10 mouse cellular contexts compared by ENCODE assay signal in the genomic region with DNA sequence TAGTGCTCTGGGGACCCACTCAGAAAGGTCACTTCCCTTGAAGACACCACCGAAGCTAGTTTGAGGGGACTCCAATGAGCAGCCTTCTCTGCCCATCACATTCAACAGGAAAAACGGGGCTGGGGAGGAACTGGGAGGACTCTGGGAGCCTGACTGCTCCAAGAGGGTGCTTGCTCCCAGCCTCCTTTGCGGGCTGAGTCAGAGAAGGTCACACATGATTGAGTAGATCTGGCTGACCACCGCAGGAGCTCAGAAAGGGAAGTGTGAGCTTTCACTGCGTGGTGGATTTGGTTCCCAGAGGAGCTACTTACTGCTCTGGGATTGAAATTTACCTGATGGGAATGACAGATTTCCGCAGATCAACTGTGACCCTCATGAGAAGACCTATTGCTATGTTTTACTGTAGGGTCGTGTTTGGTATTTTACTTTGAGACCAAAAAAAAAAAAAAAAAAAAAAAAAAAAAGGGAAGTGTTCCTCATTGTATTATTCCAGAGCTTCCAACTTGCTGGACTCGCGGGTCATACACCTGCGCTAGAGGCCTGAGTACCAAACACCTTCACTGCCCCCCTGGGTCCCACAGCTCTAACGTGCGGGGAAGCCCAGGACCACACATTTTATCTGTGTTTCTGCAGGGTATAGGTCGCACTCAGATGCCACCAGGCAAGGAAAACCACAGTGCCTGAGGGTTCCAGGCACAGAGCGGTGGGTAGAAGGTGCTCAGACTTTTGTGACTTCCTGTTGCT. TPM values are rescaled to one million over a fixed set of nuclear protein-coding genes. Genes with fewer than 3 reads are reported as not detected.
DNase-seq lines count a peak whose midpoint lies in the region; ATAC-seq lines count a peak whose summit lies in the region.
"Had no signal": no experiment of that assay in that cellular context is flagged by ENCODE, and none has a peak within 500 bp of the region (broad histone marks: within the 10 kb centered on the region; RNA-seq: fewer than 3 reads in every experiment).

No protein-coding gene starts in this region.

- no peak overlapping the region for H3K4me2 ChIP-seq in neural tube, embryonic 15.5 days
- H3K4me2 ChIP-seq: embryonic facial prominence, embryonic 12.5 days had no signal

- DNase-seq in lung, postnatal 36 days = peak; percentile 40
- no peak for DNase-seq in lung, postnatal 25 days (ENCODE audit: low spot score)
- DNase-seq in kidney, postnatal 25 days = peak; percentile 56 to 81
- DNase-seq in thymus, postnatal 14 days = peak; percentile 78
- no peak for DNase-seq in frontal cortex, postnatal 25 days (ENCODE audit: low spot score in 2 of 2)
- DNase-seq in layer of hippocampus, postnatal 14 days (ENCODE audit: low spot score in 2 of 2) = no peak

- H3K27ac ChIP-seq in neural tube, embryonic 15.5 days (replicated peaks) = no peak overlapping the region
- H3K27ac ChIP-seq: embryonic facial prominence, embryonic 12.5 days had no signal

- 80% methylated on average over 14 of the region's 14 CpGs for WGBS in neural tube, embryonic 15.5 days

- peaks cover 29% of the 10 kb centered on the region for H3K4me1 ChIP-seq in neural tube, embryonic 15.5 days

- no peaks in the 10 kb centered on the region for H3K36me3 ChIP-seq in neural tube, embryonic 15.5 days
- H3K36me3 ChIP-seq: embryonic facial prominence, embryonic 12.5 days; midbrain, embryonic 10.5 days had no signal

- no peak overlapping the region for H3K4me3 ChIP-seq in neural tube, embryonic 15.5 days (replicated peaks)
- H3K4me3 ChIP-seq: embryonic facial prominence, embryonic 12.5 days; midbrain, embryonic 10.5 days had no signal

- H3K9ac ChIP-seq in neural tube, embryonic 15.5 days (replicated peaks) = no peak overlapping the region
- H3K9ac ChIP-seq: embryonic facial prominence, embryonic 12.5 days had no signal

- ATAC-seq in granulocyte monocyte progenitor cell, adult 5-6 weeks (replicated peaks; ENCODE audit: poor library complexity, severe bottlenecking) = peak; percentile 89
- ATAC-seq in neural tube, embryonic 15.5 days (ENCODE audit: low FRiP score) = no peak

- no peaks in the 10 kb centered on the region for H3K27me3 ChIP-seq in neural tube, embryonic 15.5 days (replicated peaks)

- H3K9me3 ChIP-seq in neural tube, embryonic 15.5 days (replicated peaks) = no peaks in the 10 kb centered on the region
- H3K9me3 ChIP-seq: embryonic facial prominence, embryonic 12.5 days; midbrain, embryonic 10.5 days had no signal

RNA-seq across cellular contexts. Expression of a gene that starts 48.7 kb away (rescaled TPM):
- not detected in 2 replicates for total RNA-seq in granulocyte monocyte progenitor cell, adult 5-6 weeks (2014; fragmentation: Nextera tagmentation)
- total RNA-seq in granulocyte monocyte progenitor cell, adult 5-6 weeks (2017) = 0.05 TPM in 1 of 2 replicates, not detected in the other
- 0.09 and 0.88 TPM in 2 replicates for polyA plus RNA-seq in neural tube, embryonic 15.5 days (2015; fragmentation: Nextera tagmentation; extraction: Ambion mirVana)
- under 1 TPM in 1 of 2 experiments, not detected in 1; 0.18 TPM for total RNA-seq in layer of hippocampus, postnatal 14 days (2021)

Comparison
In these comparisons a context has a peak if more than half of its experiments do, and no peak if none do; other contexts are left out.
1. DNase-seq: peak in lung, postnatal 36 days (single experiment), kidney, postnatal 25 days (2 of 2) and thymus, postnatal 14 days (single experiment); none in lung, postnatal 25 days (single experiment), frontal cortex, postnatal 25 days (0 of 2) and layer of hippocampus, postnatal 14 days (0 of 2).